Mouse (Mus musculus) spleen, adult 2 months (tissue): ENCODE data around the gene Naa11.

Experiments used
- CTCF ChIP-seq: fragments of 200-500 bp; IDR thresholded peaks from 2 replicates; pipeline ENCODE4 v1.5.1; 2011; ENCODE audit warnings: mild to moderate bottlenecking, inconsistent platforms; ENCODE audit not compliant: insufficient read depth, insufficient read length, insufficient replicate concordance; ENCODE audit errors: extremely low read depth
- POLR2A ChIP-seq: fragments of 200-500 bp; IDR thresholded peaks from 2 replicates; pipeline ENCODE4 v1.6.1; 2011; ENCODE audit warnings: low read depth, low read length, inconsistent platforms

DNA sequence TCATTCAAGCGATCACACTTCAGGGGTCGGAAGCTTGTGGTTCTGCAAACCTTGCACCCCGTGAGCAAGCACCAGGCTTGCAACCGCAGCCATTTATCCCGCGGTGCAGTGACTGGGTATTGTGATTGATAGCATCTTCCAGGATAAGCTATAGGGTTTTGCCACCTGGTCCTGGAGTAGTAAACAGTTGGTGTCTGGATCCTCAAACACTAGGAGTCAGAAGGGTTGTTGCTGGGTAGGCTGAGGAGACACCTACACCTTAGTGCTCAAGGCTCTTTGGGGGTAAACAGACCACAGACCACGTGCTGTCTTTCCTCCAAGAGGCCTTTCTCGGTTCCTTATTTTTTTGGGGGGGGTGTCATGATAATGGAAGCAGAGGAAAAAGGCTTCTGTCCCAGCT is 27.9 kb downstream of the Naa11 start:
- TF ChIP-seq POLR2A (no peak), CTCF (no peak)
